Mouse (Mus musculus) limb, embryonic 13.5 days (tissue): ENCODE measurements around the gene Mpzl3. TPM values are rescaled to one million over a fixed set of nuclear protein-coding genes. Genes with fewer than 3 reads are reported as not detected.
A peak's percentile ranks its signal among the peaks of the same experiment; 100 is the strongest.

ENCODE experiments used
- ATAC-seq: fragments of 200-750 bp; cut with Nextera tagmentation; 2 replicates; pipeline ENCODE4 v1.8.0; 2017; ENCODE audit warnings: low read depth, moderate number of reproducible peaks, moderate TSS enrichment; ENCODE audit not compliant: low FRiP score
- H3K27ac ChIP-seq: fragments of 300-500 bp; sonication (generic); 2 replicates; pipeline ENCODE4 v1.5.1; 2015; ENCODE audit warnings: inconsistent platforms, mild to moderate bottlenecking, moderate library complexity
- H3K27me3 ChIP-seq: fragments of 300-500 bp; sonication (generic); 2 replicates; pipeline ENCODE4 v1.6.1; 2015; ENCODE audit warnings: mild to moderate bottlenecking, inconsistent platforms
- H3K36me3 ChIP-seq: fragments of 300-500 bp; sonication (generic); 2 replicates; pipeline ENCODE4 v1.6.1; 2015; ENCODE audit warnings: inconsistent platforms, mild to moderate bottlenecking, moderate library complexity
- H3K4me1 ChIP-seq: fragments of 300-500 bp; sonication (generic); 2 replicates; pipeline ENCODE4 v1.6.1; 2015; ENCODE audit warnings: inconsistent platforms
- H3K4me2 ChIP-seq: fragments of 300-500 bp; sonication (generic); replicated peaks from 2 replicates; pipeline ENCODE4 v1.6.1; 2015; ENCODE audit warnings: inconsistent platforms, mild to moderate bottlenecking, moderate library complexity
- H3K4me3 ChIP-seq: fragments of 300-500 bp; sonication (generic); 2 replicates; pipeline ENCODE4 v1.5.1; 2015; ENCODE audit warnings: moderate library complexity, mild to moderate bottlenecking, inconsistent platforms
- H3K9ac ChIP-seq: fragments of 300-500 bp; sonication (generic); 2 replicates; pipeline ENCODE4 v1.6.1; 2015; ENCODE audit warnings: mild to moderate bottlenecking, inconsistent platforms
- H3K9me3 ChIP-seq: fragments of 300-500 bp; sonication (generic); 2 replicates; pipeline ENCODE4 v1.6.1; 2016; ENCODE audit warnings: inconsistent platforms
- WGBS: fragments of 180-500 bp; shearing (Covaris S2); methylation state at CpG from one replicate; pipeline ENCODE4 v1.1.7; 2015; 5-methylcytosine and 5-hydroxymethylcytosine counted together
- polyA plus RNA-seq: library from polyadenylated mRNA; unstranded; fragments of >200 nt; fragmentation: Nextera tagmentation; extraction: Ambion mirVana; gene quantifications from 2 replicates; pipeline ENCODE4 v1.2.1, GENCODE M21; 2015

The Mpzl3 gene
- polyA plus RNA-seq, 1 experiment from 2014 or later: 2.2 TPM

DNA sequence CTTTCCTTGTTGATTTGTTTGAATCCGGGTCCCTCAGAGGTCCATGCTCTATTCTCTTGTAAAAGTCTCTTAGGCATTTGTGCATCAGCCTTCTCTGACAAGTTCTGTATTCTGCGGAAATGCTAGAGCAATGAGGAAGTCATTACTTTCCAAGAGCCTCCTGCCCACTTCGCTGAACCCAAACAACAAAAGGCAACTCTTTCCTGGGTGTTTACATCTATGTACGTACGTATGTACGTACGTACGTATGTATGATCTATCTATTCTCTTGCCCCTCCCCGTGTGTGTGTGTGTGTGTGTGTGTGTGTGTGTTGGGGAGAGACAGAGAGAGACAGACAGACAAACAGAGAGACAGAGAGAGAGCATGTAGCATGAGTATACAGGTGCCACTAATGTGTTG lies 61.8 kb downstream of the Mpzl3 start:
- Histone ChIP-seq H3K4me1 (peaks cover 39% of the 10 kb centered on the region), H3K9ac (no peak overlapping the region), H3K4me2 (no peak overlapping the region), H3K27me3 (no peaks in the 10 kb centered on the region), H3K4me3 (no peak overlapping the region), H3K27ac (no peak overlapping the region), H3K9me3 (no peaks in the 10 kb centered on the region), H3K36me3 (no peaks in the 10 kb centered on the region)
- ATAC-seq: no peak
- 60% methylated on average over 9 of the region's 9 CpGs for WGBS

DNA sequence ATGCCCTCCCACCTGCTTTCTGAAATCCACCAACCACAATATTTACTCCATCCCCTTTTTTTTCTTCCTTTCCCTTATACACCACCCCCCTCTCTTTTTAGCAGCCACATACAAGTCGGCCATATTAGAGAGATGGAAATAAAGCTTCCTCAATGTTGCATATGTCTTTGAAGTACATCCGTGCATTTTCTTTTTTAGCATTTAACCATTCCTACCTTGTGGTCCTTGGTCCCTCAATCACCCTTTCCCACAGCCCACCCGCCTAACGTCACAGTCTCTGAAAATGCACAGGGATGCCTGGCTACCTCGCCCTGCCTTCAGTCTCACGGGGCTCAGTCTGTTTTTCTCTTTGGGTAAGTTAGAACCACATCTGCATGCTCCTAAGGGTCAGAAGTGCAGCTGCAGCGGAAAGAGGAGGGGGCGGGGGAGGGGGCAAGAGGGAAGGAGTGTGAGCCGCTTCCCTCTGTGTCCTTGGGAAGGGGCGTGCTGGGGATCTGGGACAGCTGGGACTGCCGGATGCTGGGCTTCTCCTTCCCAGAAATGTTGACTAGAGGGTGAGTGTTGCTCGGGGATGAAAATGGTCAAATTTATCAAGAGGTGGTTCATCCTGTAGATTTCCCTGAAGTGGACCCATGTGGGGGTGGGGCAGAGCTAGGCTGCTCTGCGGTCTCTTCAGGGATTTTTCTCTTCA lies 62.9 kb downstream of the Mpzl3 start, which contains the start of gene Scn2b:
Scn2b (plus strand) TSS at position 42 of the 691 bp plus-strand sequence.
- ATAC-seq: peak; percentile 46
- peak within 1 kb of the TSS; percentile 95 for H3K27ac ChIP-seq
- WGBS: under 1% methylated on average over 13 of the region's 13 CpGs

DNA sequence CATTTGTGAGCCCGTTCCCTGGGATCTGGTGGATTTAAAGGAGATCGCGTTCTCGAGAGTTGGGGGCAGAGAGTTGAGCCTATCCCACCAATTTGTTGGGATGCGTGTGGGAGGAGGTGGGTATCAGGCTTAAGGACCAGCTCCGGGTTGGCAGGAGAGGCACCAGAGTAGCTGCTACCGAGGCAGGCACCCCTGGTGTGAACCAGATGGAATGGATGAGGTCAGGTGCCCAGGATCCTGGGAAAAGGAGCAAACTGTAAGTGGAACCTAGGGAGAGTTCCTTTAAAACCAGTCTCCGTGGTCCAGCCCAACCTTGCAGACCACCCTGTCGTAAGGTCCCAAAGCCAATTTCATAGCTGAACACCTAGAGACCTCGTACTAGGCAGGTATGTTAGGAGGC lies 63.6 kb downstream of the Mpzl3 start:
- Histone ChIP-seq H3K9me3 (no peaks in the 10 kb centered on the region), H3K27me3 (no peaks in the 10 kb centered on the region), H3K36me3 (no peaks in the 10 kb centered on the region), H3K4me2 (peak overlapping the region; percentile 84), H3K4me3 (peak overlapping the region; percentile 71), H3K27ac (peak overlapping the region; percentile 39; the same call in 1 of the 2 replicates), H3K4me1 (peaks cover 49% of the 10 kb centered on the region), H3K9ac (peak overlapping the region; percentile 85)
- WGBS: 9% methylated on average over 10 of the region's 10 CpGs
- ATAC-seq: no peak

More for the DNA sequence above, 62.9 kb downstream of the Mpzl3 start, which contains the start of gene Scn2b:
- Histone ChIP-seq H3K36me3 (no peaks in the 10 kb centered on the region), H3K9me3 (no peaks in the 10 kb centered on the region), H3K4me2 (peak within 1 kb of the TSS; percentile 84), H3K4me3 (peak within 1 kb of the TSS; percentile 71), H3K9ac (peak within 1 kb of the TSS; percentile 85), H3K4me1 (peaks cover 49% of the 10 kb centered on the region), H3K27me3 (no peaks in the 10 kb centered on the region)

DNA sequence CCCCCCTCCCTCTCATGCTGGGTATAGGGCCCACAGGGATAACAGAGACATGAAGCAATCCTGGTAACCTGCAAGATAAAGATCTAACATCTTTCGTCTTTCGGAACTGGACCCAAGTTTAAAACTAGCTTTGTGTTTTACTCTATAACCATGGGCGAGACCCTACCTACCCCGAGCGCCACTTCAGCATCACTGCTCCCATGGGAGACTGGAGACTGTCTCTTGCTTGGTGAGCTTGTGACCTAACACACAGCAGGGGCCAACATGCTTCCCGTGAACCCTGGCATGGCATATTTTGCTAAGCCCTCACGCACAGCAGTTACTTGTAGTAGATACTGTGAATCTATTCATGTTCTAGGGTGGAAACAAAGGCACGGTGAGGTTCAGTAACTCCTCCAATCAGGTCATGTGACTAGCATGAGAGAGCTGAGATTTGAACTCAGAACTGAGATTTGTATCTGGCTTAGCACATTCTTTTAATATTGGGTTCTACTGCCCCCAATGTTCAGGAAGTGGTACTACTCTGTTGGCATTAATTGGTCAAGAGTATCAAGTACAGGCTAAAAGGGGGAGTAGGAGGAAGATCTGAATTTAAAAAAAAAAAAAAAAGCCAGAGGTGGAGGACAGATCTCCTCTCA lies 64.4 kb downstream of the Mpzl3 start:
- H3K36me3 ChIP-seq: no peaks in the 10 kb centered on the region
- peak overlapping the region; percentile 71 for H3K4me3 ChIP-seq
- no peaks in the 10 kb centered on the region for H3K27me3 ChIP-seq
- 93% methylated on average over 8 of the region's 8 CpGs for WGBS
- no peak overlapping the region for H3K9ac ChIP-seq
- peak overlapping the region; percentile 84 for H3K4me2 ChIP-seq
- no peaks in the 10 kb centered on the region for H3K9me3 ChIP-seq
- peaks cover 49% of the 10 kb centered on the region for H3K4me1 ChIP-seq
- no peak for ATAC-seq
- no peak overlapping the region for H3K27ac ChIP-seq

DNA sequence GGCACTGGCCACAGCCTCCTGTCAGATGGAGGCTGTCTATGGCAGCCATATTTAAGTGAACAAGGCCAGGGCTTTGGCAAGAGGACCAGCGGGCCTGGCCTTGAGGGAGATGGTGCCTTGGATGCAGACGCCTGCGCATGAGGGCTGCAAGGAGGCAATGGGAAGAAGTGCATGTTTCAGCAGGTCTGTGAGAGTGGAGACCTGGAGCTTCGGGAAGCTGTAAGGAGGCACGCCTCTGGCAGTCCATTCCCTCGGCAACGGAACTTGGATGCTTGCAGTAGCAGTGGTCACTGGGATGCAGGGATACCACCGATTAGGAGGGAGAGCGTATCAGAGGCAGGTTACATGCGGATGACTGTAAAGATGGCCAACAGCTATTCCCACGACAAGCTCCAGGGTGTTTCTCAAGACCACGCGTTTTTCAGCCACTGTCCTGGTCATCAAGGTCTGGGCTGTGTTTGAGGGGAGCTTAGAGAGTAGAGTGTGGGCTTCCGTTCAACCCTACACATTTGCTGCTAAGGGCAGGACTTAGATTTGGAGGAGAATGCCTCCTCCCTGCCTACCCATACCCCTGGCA lies 65.1 kb downstream of the Mpzl3 start:
- Histone ChIP-seq H3K9me3 (no peaks in the 10 kb centered on the region), H3K4me1 (peaks cover 49% of the 10 kb centered on the region), H3K27ac (no peak overlapping the region), H3K4me3 (no peak overlapping the region), H3K36me3 (no peaks in the 10 kb centered on the region), H3K9ac (no peak overlapping the region), H3K27me3 (no peaks in the 10 kb centered on the region), H3K4me2 (no peak overlapping the region)
- no peak for ATAC-seq
- 84% methylated on average over 14 of the region's 14 CpGs for WGBS

DNA sequence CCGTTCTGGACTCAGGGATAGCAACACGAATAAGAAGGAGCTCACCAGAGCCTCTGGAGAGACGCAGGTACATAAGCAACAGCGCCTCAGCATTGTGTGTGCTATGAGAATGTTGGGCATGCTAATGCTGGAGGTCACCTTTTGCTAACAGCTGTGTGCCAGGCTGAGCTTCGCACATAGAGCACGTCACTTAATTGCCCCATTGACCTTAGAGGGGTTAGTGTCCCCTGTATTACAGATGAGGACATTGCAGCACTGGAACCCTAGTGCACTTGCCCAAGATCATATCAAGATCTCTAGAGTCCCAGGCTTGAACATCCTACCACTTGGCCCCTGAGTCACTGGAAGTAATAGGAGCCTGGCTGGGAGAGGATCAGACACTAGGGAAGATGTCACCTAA lies 65.6 kb downstream of the Mpzl3 start:
- Histone ChIP-seq H3K9ac (no peak overlapping the region), H3K27me3 (no peaks in the 10 kb centered on the region), H3K4me3 (no peak overlapping the region), H3K9me3 (no peaks in the 10 kb centered on the region), H3K4me2 (no peak overlapping the region), H3K4me1 (peaks cover 49% of the 10 kb centered on the region), H3K36me3 (peaks cover 5% of the 10 kb centered on the region), H3K27ac (no peak overlapping the region)
- ATAC-seq: no peak
- WGBS: 77% methylated on average over 6 of the region's 6 CpGs

DNA sequence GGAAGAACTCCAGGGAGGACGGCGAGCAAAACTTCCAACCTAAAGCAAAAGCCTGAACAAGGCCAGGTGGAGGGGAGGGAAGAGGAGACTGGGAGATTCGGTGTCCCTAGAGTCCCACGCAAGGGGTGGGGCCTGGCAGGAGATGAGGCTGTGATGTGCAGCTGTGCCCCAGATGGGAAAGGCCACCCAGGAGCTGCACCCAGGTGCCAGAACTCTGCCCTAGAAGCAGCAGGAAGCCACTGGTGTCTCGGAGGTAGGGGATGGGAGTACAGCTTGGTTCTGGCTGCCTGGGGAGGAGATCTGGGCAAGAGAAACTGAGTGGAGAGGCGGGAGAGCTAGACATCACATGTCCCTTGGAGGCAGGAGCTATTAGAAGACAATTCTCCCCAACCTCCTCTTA lies 66.0 kb downstream of the Mpzl3 start:
- no peak overlapping the region for H3K4me3 ChIP-seq
- H3K9me3 ChIP-seq: no peaks in the 10 kb centered on the region
- ATAC-seq: no peak
- no peak overlapping the region for H3K4me2 ChIP-seq
- no peak overlapping the region for H3K27ac ChIP-seq
- 47% methylated on average over 6 of the region's 6 CpGs for WGBS
- peaks cover 47% of the 10 kb centered on the region for H3K4me1 ChIP-seq
- peaks cover 9% of the 10 kb centered on the region for H3K36me3 ChIP-seq
- H3K27me3 ChIP-seq: no peaks in the 10 kb centered on the region
- H3K9ac ChIP-seq: no peak overlapping the region

DNA sequence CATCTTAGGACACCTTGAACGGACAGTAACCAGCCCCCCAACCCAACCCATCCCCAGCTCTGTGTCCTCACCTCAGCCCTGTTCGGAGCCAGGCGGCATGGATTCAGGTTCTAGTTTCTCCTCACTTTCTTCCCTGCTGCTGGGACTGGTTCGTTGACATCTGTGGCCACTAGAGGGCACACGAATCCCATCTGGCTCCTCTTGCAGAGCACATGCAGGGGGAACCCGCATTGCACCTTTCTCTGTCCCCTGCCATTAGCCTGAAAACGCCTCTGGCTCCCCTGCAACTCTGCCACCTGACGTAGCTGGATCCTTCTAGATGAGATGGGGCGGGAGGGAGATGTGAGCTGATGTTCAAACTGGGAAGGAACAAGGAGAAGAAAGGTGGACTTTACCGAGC lies 66.8 kb downstream of the Mpzl3 start:
- H3K9ac ChIP-seq: no peak overlapping the region
- no peaks in the 10 kb centered on the region for H3K27me3 ChIP-seq
- peaks cover 39% of the 10 kb centered on the region for H3K4me1 ChIP-seq
- 4% methylated on average over 10 of the region's 10 CpGs for WGBS
- peaks cover 17% of the 10 kb centered on the region for H3K36me3 ChIP-seq
- H3K27ac ChIP-seq: no peak overlapping the region
- H3K4me2 ChIP-seq: peak overlapping the region; percentile 61
- no peaks in the 10 kb centered on the region for H3K9me3 ChIP-seq
- ATAC-seq: 0 out of 2 replicates have a peak, but pooled peaks have one; percentile 15
- peak overlapping the region; percentile 23 for H3K4me3 ChIP-seq

DNA sequence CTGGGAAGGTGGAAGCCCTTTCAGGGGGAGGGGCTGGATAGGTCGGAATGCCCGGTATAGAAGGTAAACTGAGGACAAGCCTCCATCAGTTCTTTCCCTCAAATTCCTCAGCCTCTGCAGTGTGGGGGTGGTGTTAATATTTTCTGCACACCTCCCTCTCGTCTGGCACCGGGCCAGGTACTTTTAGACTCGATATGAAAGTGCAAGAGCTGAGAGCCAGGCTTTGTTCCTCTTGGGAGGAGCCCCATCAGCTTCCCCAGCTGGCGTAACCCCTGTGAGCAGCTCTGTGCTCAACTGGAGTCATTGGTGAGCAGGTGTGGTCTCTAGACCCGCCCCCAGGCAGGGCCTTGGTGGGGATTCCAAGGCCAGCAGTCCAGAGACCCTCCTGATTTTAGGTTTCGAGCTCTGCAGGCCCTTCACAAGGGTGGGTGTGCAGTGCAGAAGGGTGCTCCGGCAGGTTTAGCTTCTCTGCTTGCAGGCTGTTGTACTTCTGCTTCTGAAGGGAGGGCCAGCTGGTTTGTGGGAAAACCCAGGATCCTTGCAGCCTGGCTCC lies 67.3 kb downstream of the Mpzl3 start:
- peaks cover 19% of the 10 kb centered on the region for H3K36me3 ChIP-seq
- no peak overlapping the region for H3K27ac ChIP-seq
- 25% methylated on average over 9 of the region's 9 CpGs for WGBS
- H3K4me2 ChIP-seq: peak overlapping the region; percentile 61
- peak overlapping the region; percentile 23 for H3K4me3 ChIP-seq
- no peaks in the 10 kb centered on the region for H3K27me3 ChIP-seq
- H3K4me1 ChIP-seq: peaks cover 34% of the 10 kb centered on the region
- no peaks in the 10 kb centered on the region for H3K9me3 ChIP-seq
- 0 out of 2 replicates have a peak overlapping the region, but pooled peaks have one; percentile 31 for H3K9ac ChIP-seq
- peak; percentile 42 for ATAC-seq

DNA sequence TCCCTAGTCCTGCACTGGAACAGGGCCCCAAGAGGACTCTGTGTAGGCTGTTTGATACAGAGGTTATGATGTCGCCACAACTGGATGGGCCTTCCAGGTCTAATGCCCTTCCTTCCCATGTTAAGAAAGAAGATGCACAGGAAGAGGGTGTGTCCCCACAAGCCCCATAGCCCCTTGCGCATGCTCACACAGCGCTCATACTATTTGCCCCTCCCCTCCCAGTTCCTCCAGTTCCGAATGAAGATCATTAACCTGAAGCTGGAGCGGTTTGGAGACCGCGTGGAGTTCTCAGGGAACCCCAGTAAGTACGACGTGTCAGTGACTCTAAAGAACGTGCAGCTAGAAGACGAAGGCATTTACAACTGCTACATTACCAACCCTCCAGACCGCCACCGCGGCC lies 70.2 kb downstream of the Mpzl3 start:
- ATAC-seq: no peak
- Histone ChIP-seq H3K4me3 (no peak overlapping the region), H3K9me3 (no peaks in the 10 kb centered on the region), H3K27ac (no peak overlapping the region), H3K9ac (no peak overlapping the region), H3K4me2 (no peak overlapping the region), H3K4me1 (peaks cover 20% of the 10 kb centered on the region), H3K27me3 (no peaks in the 10 kb centered on the region), H3K36me3 (peaks cover 19% of the 10 kb centered on the region)
- 92% methylated on average over 14 of the region's 14 CpGs for WGBS

DNA sequence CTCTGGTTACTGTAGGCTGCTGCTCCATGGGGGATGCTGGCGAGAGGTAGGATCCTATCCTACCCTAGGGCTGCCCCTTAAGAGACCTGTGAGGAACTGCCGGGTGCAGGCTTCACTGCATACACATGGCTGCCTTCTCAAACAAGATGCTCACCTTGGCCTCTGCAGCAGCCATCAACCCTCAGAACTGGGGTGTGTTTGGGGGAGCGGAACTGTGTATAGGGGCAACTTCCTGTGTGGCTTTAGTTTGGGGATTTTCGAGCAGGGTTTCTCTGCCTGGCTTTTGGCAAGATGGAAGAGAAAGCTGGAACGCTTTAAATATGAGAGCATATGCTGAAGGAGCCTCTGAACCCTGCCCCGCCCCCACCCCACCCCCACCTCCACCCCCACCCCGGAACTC lies 72.0 kb downstream of the Mpzl3 start:
- Histone ChIP-seq H3K4me1 (peaks cover 8% of the 10 kb centered on the region), H3K4me3 (no peak overlapping the region), H3K9ac (no peak overlapping the region), H3K27ac (no peak overlapping the region), H3K9me3 (no peaks in the 10 kb centered on the region), H3K27me3 (no peaks in the 10 kb centered on the region), H3K36me3 (peaks cover 19% of the 10 kb centered on the region), H3K4me2 (no peak overlapping the region)
- ATAC-seq: no peak
- 66% methylated on average over 7 of the region's 7 CpGs for WGBS
